ENCODE assay signal across 13 mouse cellular contexts in genomic region chr5:98706597-98706996, GRCm38 (mm10).
DNase-seq lines count a peak whose midpoint lies in the region; ATAC-seq and TF ChIP-seq lines count a peak whose summit lies in the region.
"Had no signal": no experiment of that assay in that cellular context is flagged by ENCODE, and none has a peak within 500 bp of the region (broad histone marks: within the 10 kb centered on the region; RNA-seq: fewer than 3 reads in every experiment).

No protein-coding gene starts in this region.

- no peak overlapping the region for H3K4me3 ChIP-seq in layer of hippocampus, adult 2 months
- H3K4me3 ChIP-seq: erythroblast, embryonic 14.5 days; liver, embryonic 13.5 days; neural tube, embryonic 12.5 days had no signal

- peak; percentile 17 for DNase-seq in embryo, embryonic 10 days (ENCODE audit: low spot score)
- no peak for DNase-seq in embryo, embryonic 10.5 days (ENCODE audit: low spot score)
- DNase-seq in layer of hippocampus, adult 2 months (ENCODE audit: low spot score in 2 of 2) = no peak
- no peak for DNase-seq in layer of hippocampus, postnatal 14 days (ENCODE audit: low spot score in 2 of 2)
- peak; percentile 9 for DNase-seq in retina, embryonic 14.5 days (ENCODE audit: low spot score)
- DNase-seq in retina, postnatal 1 day = no peak
- DNase-seq: B cell, adult 2 months; heart, postnatal 36 days; liver, embryonic 13.5 days had no signal

- ATAC-seq in megakaryocyte progenitor cell, adult 5-6 weeks (replicated peaks; ENCODE audit: poor library complexity) = 0 out of 2 replicates have a peak, but pooled peaks have one; percentile 39
- no peak for ATAC-seq in megakaryocyte, adult 5-6 weeks (ENCODE audit: poor library complexity, severe bottlenecking)

- TF ChIP-seq CTCF in layer of hippocampus, adult 2 months (conservative IDR thresholded peaks at IDR 0.05) = peak; percentile 53

- H3K27ac ChIP-seq in layer of hippocampus, adult 2 months = no peak overlapping the region
- H3K27ac ChIP-seq: liver, embryonic 13.5 days; neural tube, embryonic 12.5 days had no signal

Comparison
In these comparisons a context has a peak if more than half of its experiments do, and no peak if none do; other contexts are left out.
1. DNase-seq: peak in embryo, embryonic 10 days (single experiment) and retina, embryonic 14.5 days (single experiment); none in embryo, embryonic 10.5 days (single experiment), layer of hippocampus, adult 2 months (0 of 2), layer of hippocampus, postnatal 14 days (0 of 2) and retina, postnatal 1 day (single experiment).